Mouse (Mus musculus): ENCODE measurements at regions not wholly inside any gene's neighbourhood (a gene's known extent, or its start where the extent isn't known, plus 50 kb on each side); places are given as distances from the start of the nearest gene placed in this dataset.
A peak's percentile ranks its signal among the peaks of the same experiment; 100 is the strongest.

DNA sequence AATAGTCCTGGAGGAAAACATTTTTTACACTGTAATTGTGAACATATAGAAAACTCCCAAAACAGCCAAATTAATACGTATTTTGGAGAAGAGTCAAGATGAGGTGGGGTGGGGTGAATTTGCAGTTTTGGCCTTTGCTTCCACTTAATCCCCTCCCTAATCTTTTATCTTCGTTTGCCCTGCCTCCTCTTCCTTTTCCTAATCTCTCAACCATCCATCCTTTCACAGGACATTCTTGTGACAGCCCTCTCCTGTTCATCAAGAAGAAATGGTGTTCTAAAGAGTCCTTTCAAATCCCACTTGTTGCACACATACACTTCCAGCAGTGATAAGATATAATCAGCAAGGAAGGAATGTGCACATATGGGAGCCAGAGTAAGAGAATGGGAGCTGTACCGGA is 186.0 kb upstream of the Paip1 start:
- H3K36me3 ChIP-seq (ENCODE audit: control insufficient read depth, insufficient read depth, low read length): no peaks in the 10 kb centered on the region
- no peak overlapping the region for H3K4me2 ChIP-seq (ENCODE audit: low read depth, low read length)
- ATAC-seq: no peak
- no peaks in the 10 kb centered on the region for H3K4me1 ChIP-seq (ENCODE audit: control insufficient read depth, insufficient read depth, low read length)
- H3K27me3 ChIP-seq (replicated peaks; ENCODE audit: control insufficient read depth, insufficient read depth, low read length): no peaks in the 10 kb centered on the region
- H3K4me3 ChIP-seq (ENCODE audit: low read length): no peak overlapping the region
- H3K27ac ChIP-seq (ENCODE audit: low read length): no peak overlapping the region
- no peaks in the 10 kb centered on the region for H3K9me3 ChIP-seq (ENCODE audit: control insufficient read depth, low read length)
- WGBS: 62% methylated on average over 3 of the region's 3 CpGs
- no peak overlapping the region for H3K9ac ChIP-seq (ENCODE audit: low read depth, low read length)

DNA sequence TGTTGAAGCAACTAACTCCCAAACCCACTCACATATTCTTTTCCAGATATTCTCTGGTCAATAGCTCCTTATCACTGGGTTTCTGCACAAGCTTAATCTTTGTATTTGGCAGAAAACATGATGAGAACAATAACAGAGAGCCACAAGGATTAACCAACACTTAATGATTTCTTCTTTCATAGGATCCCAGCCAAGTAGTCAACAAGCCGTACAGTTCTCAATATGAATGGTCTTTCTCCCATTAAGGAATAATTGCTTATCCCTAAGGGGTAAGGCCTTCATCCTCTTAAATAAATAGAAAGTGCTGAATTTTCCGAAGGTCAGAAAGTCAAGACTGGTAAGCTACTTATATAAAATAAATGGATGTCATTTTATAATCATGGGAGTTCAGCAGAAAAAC is 181.3 kb upstream of the Paip1 start:
- no peaks in the 10 kb centered on the region for H3K4me1 ChIP-seq (ENCODE audit: control insufficient read depth, insufficient read depth, low read length)
- no peak overlapping the region for H3K4me3 ChIP-seq (ENCODE audit: low read length)
- 62% methylated on average over 2 of the region's 2 CpGs for WGBS
- ATAC-seq: no peak
- no peak overlapping the region for H3K9ac ChIP-seq (ENCODE audit: low read depth, low read length)
- H3K36me3 ChIP-seq (ENCODE audit: control insufficient read depth, insufficient read depth, low read length): no peaks in the 10 kb centered on the region
- H3K9me3 ChIP-seq (ENCODE audit: control insufficient read depth, low read length): no peaks in the 10 kb centered on the region
- H3K27me3 ChIP-seq (replicated peaks; ENCODE audit: control insufficient read depth, insufficient read depth, low read length): no peaks in the 10 kb centered on the region
- no peak overlapping the region for H3K4me2 ChIP-seq (ENCODE audit: low read depth, low read length)
- H3K27ac ChIP-seq (ENCODE audit: low read length): no peak overlapping the region

DNA sequence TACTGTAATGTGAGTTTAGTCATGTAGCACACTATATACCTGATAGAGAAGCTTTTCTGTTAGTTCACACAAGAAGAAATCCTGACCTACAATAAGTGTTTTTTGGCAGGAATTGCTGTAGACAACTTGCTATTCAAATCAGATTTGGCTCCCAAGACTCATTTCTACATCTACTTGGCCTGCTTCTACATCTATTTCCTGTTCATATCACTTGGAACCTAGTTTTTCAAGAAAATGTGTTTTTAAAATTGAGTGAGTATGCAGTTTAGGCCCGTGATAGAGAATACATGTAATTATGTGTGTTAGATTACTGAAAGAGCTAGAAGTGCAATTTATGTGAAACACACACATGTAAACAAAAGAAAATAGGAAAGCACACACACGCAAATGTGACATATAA is 176.4 kb upstream of the Paip1 start:
- Histone ChIP-seq H3K4me3 (ENCODE audit: low read length) (no peak overlapping the region), H3K9ac (ENCODE audit: low read depth, low read length) (no peak overlapping the region), H3K36me3 (ENCODE audit: control insufficient read depth, insufficient read depth, low read length) (no peaks in the 10 kb centered on the region), H3K27me3 (replicated peaks; ENCODE audit: control insufficient read depth, insufficient read depth, low read length) (no peaks in the 10 kb centered on the region), H3K4me2 (ENCODE audit: low read depth, low read length) (no peak overlapping the region), H3K27ac (ENCODE audit: low read length) (no peak overlapping the region), H3K9me3 (ENCODE audit: control insufficient read depth, low read length) (no peaks in the 10 kb centered on the region), H3K4me1 (ENCODE audit: control insufficient read depth, insufficient read depth, low read length) (no peaks in the 10 kb centered on the region)
- no peak for ATAC-seq
- 85% methylated on average over 2 of the region's 2 CpGs for WGBS

DNA sequence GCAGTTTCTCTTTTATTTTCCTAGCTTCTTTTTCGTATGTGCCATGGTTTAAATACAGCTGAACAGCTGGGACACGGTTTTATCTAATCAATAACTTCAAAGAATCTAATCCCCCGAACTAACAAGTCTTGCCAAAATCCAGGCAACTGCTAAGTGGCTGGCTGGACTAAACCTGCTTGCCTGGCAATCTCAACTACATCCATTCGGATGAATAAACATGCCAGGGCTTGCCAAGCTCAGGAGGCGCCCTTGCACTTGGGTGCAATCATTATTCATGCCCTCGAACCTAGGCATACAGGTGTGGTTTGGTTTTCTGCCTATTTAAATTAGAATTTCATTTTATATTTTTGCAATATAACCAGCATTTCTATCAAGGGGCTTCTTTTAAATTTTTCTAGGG is 172.1 kb upstream of the Paip1 start:
- no peak overlapping the region for H3K4me3 ChIP-seq (ENCODE audit: low read length)
- no peak overlapping the region for H3K4me2 ChIP-seq (ENCODE audit: low read depth, low read length)
- no peaks in the 10 kb centered on the region for H3K27me3 ChIP-seq (replicated peaks; ENCODE audit: control insufficient read depth, insufficient read depth, low read length)
- WGBS: 54% methylated on average over 6 of the region's 6 CpGs
- H3K9ac ChIP-seq (ENCODE audit: low read depth, low read length): no peak overlapping the region
- no peaks in the 10 kb centered on the region for H3K36me3 ChIP-seq (ENCODE audit: control insufficient read depth, insufficient read depth, low read length)
- H3K9me3 ChIP-seq (ENCODE audit: control insufficient read depth, low read length): no peaks in the 10 kb centered on the region
- no peak for ATAC-seq
- H3K4me1 ChIP-seq (ENCODE audit: control insufficient read depth, insufficient read depth, low read length): no peaks in the 10 kb centered on the region
- H3K27ac ChIP-seq (ENCODE audit: low read length): no peak overlapping the region

DNA sequence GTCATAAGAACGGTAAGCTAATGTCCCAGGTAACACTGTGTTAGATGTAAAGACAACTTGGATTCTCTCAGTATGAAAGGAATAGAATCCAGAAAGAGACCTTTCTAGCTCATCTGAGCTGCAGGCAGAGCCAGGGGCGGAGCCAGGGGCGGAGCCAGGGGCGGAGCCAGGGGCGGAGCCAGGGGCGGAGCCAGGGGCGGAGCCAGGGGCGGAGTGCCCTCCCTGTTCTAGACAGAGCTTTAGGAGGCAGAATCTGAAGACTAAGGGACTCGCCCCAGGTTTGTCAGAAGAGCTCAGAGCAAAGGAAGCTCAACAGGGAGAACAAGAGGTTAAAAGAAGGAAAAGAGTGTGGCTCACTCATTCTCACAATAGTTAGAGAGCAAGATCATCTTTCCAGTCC is 169.9 kb upstream of the Paip1 start:
- H3K4me3 ChIP-seq (ENCODE audit: low read length): no peak overlapping the region
- H3K27me3 ChIP-seq (replicated peaks; ENCODE audit: control insufficient read depth, insufficient read depth, low read length): no peaks in the 10 kb centered on the region
- ATAC-seq: no peak
- no peak overlapping the region for H3K4me2 ChIP-seq (ENCODE audit: low read depth, low read length)
- no peaks in the 10 kb centered on the region for H3K4me1 ChIP-seq (ENCODE audit: control insufficient read depth, insufficient read depth, low read length)
- H3K27ac ChIP-seq (ENCODE audit: low read length): no peak overlapping the region
- no peaks in the 10 kb centered on the region for H3K36me3 ChIP-seq (ENCODE audit: control insufficient read depth, insufficient read depth, low read length)
- 69% methylated on average over 9 of the region's 9 CpGs for WGBS
- H3K9me3 ChIP-seq (ENCODE audit: control insufficient read depth, low read length): no peaks in the 10 kb centered on the region
- H3K9ac ChIP-seq (ENCODE audit: low read depth, low read length): no peak overlapping the region

DNA sequence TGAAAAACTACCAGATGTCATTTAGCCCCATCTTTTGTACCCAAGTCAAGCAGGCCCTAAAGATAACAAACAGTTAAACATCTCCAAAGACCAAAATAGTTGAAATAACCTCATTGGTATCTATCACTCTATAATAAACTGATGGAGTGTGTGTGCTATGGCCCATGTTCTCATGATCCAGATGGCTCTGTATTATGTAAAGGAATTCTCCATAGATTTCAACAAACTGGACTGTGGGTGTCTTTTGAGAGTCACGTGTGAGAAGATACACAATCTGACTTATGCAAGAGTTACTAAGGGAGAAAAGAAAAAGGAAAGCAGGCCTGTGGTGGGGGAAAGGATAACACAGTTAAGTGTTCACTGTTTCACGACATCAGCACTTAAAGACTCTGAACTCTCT is 164.8 kb upstream of the Paip1 start:
- Histone ChIP-seq H3K4me2 (ENCODE audit: low read depth, low read length) (no peak overlapping the region), H3K9ac (ENCODE audit: low read depth, low read length) (no peak overlapping the region), H3K4me3 (ENCODE audit: low read length) (no peak overlapping the region), H3K4me1 (ENCODE audit: control insufficient read depth, insufficient read depth, low read length) (peaks cover 7% of the 10 kb centered on the region), H3K9me3 (ENCODE audit: control insufficient read depth, low read length) (no peaks in the 10 kb centered on the region), H3K27ac (ENCODE audit: low read length) (no peak overlapping the region), H3K27me3 (replicated peaks; ENCODE audit: control insufficient read depth, insufficient read depth, low read length) (no peaks in the 10 kb centered on the region), H3K36me3 (ENCODE audit: control insufficient read depth, insufficient read depth, low read length) (no peaks in the 10 kb centered on the region)
- 59% methylated on average over 2 of the region's 2 CpGs for WGBS
- no peak for ATAC-seq

DNA sequence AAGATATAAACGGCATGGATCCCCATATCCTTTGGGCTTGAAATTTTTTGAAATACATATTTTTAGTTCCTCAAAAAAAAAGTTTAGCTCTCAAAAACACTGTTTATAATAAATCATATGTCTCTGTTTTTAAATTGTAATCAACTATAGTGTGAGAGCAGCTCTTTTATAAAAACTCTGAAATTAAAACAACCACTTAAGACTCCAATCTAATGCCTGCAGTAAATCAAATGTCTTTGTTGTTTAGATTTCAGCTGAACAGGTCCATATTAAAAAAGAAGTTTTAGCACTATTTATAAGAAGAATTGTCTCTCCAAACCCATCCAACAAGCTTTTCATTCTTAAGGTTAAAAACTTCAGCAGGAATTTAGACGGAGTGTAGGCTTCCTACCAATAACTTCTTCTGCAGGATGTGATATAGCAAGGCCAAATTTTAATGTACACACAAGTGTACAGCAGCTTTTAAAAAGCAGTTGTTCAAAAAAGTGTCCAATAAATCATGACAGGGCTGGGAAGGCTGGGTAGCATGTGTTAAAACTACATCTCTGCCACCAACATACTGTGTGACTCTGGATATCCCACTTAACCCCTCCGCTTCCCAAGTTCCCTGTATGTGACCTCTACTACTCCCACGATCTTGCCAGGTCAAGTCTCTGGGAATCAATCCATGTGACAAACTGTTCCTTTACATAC is 160.6 kb upstream of the Paip1 start:
- peak; percentile 75 for ATAC-seq
- no peaks in the 10 kb centered on the region for H3K27me3 ChIP-seq (replicated peaks; ENCODE audit: control insufficient read depth, insufficient read depth, low read length)
- no peak overlapping the region for H3K9ac ChIP-seq (ENCODE audit: low read depth, low read length)
- 51% methylated on average over 4 of the region's 4 CpGs for WGBS
- no peaks in the 10 kb centered on the region for H3K9me3 ChIP-seq (ENCODE audit: control insufficient read depth, low read length)
- peaks cover 7% of the 10 kb centered on the region for H3K4me1 ChIP-seq (ENCODE audit: control insufficient read depth, insufficient read depth, low read length)
- no peak overlapping the region for H3K4me3 ChIP-seq (ENCODE audit: low read length)
- H3K4me2 ChIP-seq (ENCODE audit: low read depth, low read length): no peak overlapping the region
- no peaks in the 10 kb centered on the region for H3K36me3 ChIP-seq (ENCODE audit: control insufficient read depth, insufficient read depth, low read length)
- H3K27ac ChIP-seq (ENCODE audit: low read length): no peak overlapping the region

DNA sequence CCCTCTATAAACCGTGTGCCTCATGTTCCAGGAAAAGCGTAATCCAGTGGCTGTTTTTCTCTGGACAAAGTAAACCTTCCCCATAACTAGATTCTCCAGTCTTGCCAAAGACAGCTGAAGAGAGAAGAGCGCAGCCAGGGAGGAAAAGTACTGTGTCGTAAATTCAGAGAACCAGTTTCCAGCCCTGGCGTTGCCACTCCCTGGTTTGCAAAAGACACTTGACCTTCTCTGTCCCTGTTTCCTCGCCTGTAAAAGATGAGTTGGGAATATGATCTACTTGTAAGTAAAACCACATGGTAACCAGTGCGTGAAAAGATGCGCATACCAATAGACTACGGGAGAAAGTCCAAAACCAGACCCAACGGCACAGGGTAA is 160.1 kb upstream of the Paip1 start:
- H3K4me3 ChIP-seq (ENCODE audit: low read length): no peak overlapping the region
- H3K4me2 ChIP-seq (ENCODE audit: low read depth, low read length): no peak overlapping the region
- H3K9ac ChIP-seq (ENCODE audit: low read depth, low read length): no peak overlapping the region
- no peaks in the 10 kb centered on the region for H3K27me3 ChIP-seq (replicated peaks; ENCODE audit: control insufficient read depth, insufficient read depth, low read length)
- H3K9me3 ChIP-seq (ENCODE audit: control insufficient read depth, low read length): no peaks in the 10 kb centered on the region
- no peak overlapping the region for H3K27ac ChIP-seq (ENCODE audit: low read length)
- 58% methylated on average over 10 of the region's 10 CpGs for whole genome bisulfite sequencing
- peak; percentile 71 for ATAC-seq
- H3K36me3 ChIP-seq (ENCODE audit: control insufficient read depth, insufficient read depth, low read length): no peaks in the 10 kb centered on the region
- H3K4me1 ChIP-seq (ENCODE audit: control insufficient read depth, insufficient read depth, low read length): peaks cover 7% of the 10 kb centered on the region

DNA sequence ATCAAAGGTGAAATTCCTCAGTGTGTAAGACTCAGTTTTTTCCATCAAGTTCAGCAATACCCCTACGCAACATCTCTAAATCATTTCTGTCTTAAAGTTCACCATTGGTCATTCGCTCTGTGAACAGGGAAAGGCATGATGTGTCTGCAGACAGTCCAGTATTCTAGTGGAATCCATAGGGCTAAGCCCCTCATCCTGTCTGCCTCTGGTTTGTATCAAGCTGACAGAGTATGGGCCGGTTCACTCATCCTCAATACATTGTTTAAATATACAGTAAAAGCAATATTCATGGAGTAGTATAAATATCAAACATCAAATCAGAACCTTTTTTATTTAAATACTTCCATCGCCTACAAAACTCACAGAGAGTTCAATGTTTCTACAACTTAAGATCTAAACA is 152.9 kb upstream of the Paip1 start:
- Histone ChIP-seq H3K4me2 (ENCODE audit: low read depth, low read length) (no peak overlapping the region), H3K27ac (ENCODE audit: low read length) (no peak overlapping the region), H3K9ac (ENCODE audit: low read depth, low read length) (no peak overlapping the region), H3K4me3 (ENCODE audit: low read length) (no peak overlapping the region), H3K4me1 (ENCODE audit: control insufficient read depth, insufficient read depth, low read length) (no peaks in the 10 kb centered on the region), H3K27me3 (replicated peaks; ENCODE audit: control insufficient read depth, insufficient read depth, low read length) (no peaks in the 10 kb centered on the region), H3K9me3 (ENCODE audit: control insufficient read depth, low read length) (no peaks in the 10 kb centered on the region), H3K36me3 (ENCODE audit: control insufficient read depth, insufficient read depth, low read length) (no peaks in the 10 kb centered on the region)
- no peak for ATAC-seq
- 64% methylated on average over 4 of the region's 4 CpGs for WGBS

DNA sequence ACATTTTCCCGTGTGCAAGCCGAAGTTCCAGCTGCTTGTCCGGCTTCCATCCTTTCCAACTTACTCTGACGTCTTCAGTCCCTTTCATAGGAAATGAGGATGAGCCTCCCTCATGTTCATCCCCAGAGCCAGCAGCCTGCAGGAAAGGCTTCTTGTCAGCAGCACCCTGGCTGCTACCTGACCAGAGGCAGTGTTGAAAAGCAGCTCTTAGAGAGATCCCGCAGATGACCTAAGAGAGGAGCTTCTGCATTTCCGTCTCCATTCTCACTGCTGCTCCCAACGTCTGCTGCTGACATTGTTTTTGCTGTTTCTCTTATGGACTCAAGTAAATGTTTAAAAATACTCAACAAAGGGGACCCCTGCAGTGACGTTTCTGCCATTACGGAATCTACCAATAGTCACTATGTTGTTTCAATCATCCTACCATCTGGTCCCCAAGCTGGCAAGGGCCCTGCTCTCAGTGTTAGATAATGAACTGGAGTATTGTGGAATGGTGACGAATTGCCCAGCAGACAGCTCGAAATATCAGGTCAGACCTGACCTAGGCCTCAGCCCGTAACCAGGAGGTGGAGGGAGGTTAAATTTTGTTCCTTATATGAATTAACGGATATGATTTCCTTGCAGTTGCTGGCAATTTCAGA is 151.0 kb upstream of the Paip1 start:
- H3K4me1 ChIP-seq (ENCODE audit: control insufficient read depth, insufficient read depth, low read length): no peaks in the 10 kb centered on the region
- H3K4me3 ChIP-seq (ENCODE audit: low read length): no peak overlapping the region
- no peaks in the 10 kb centered on the region for H3K36me3 ChIP-seq (ENCODE audit: control insufficient read depth, insufficient read depth, low read length)
- no peak overlapping the region for H3K9ac ChIP-seq (ENCODE audit: low read depth, low read length)
- no peak overlapping the region for H3K27ac ChIP-seq (ENCODE audit: low read length)
- WGBS: 62% methylated on average over 13 of the region's 13 CpGs
- H3K9me3 ChIP-seq (ENCODE audit: control insufficient read depth, low read length): no peaks in the 10 kb centered on the region
- no peak for ATAC-seq
- no peaks in the 10 kb centered on the region for H3K27me3 ChIP-seq (replicated peaks; ENCODE audit: control insufficient read depth, insufficient read depth, low read length)
- no peak overlapping the region for H3K4me2 ChIP-seq (ENCODE audit: low read depth, low read length)

All from intestine, embryonic 16.5 days (tissue).